Mouse (Mus musculus): Measurements from ENCODE around the gene Aff4.

The Aff4 gene

DNA sequence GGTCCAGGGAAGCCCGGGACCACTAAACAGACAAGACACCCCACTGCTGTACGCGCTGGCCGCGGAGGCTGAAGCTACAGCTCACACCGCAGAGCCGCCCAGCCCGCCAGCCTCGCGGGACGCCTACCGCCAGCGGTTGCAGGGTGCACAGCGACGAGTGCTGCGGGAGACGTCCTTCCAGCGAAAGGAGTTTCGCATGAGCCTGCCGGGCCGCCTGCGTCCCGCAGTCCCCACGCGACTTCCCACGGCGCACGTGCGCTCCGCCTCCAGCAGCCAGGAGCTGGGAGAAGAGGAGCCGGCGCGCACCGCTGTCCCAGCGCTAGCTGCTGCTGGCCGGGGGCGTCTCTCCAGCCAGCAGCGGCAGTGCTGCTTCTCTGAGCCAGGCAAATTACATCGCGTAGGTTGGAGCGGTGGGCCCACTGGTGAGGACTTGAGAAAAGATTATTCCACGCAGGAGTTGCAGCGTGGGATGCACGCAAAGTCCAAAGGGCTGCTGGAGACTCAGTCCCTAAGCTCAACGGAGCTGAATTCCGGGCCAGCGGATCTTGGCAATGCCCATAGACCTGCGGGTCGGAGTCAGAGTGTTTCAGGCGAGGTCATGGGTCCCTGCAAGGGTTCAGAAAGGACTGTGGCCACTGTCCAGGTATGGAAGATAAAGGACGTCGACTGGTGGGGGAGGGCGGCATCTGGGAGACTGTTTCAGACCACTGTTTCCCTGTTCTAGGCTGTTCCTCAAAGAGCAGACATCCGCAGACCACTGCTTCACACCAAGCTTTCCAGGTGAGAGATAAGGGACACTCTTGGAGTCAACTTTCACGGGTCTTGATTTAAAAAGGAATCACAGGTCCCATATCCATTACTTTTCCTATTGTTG lies 113.2 kb downstream of the Aff4 start:
- no peak for DNase-seq

DNA sequence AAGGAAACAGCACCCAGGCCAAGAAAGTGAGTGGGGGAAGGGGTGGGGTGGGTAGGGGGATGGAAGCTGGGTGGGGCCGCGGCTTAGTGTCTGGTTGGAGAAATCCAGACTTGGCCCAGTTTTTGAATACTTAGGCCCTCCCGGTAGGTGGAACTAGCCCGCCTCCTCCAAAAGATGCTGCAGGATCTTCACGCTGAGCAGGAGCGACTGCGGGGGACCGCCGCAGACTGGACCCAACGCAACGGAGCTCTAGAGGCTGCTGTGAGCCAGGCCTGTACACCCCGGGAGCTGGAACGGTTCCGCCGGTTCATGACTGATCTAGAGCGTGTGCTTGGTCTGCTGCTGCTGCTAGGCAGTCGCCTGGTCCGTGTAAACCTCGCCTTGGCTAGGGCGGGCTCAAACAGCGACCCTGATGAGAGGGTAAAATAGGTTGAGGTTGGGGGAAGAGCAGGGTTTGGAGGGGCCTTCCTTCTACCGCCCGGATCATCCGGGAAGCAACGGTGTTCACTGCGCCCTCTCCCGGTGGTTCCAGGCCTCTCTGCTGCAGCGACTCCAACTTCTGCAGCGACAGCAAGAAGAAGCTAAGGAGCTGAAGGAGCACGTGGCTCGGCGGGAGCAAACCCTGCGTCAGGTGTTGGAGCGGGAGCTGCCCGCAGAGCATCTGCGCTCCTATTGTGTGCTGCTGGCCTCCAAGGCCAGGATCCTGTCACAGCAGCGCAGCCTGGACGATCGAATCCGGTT lies 115.8 kb downstream of the Aff4 start:
- no peak for DNase-seq

DNA sequence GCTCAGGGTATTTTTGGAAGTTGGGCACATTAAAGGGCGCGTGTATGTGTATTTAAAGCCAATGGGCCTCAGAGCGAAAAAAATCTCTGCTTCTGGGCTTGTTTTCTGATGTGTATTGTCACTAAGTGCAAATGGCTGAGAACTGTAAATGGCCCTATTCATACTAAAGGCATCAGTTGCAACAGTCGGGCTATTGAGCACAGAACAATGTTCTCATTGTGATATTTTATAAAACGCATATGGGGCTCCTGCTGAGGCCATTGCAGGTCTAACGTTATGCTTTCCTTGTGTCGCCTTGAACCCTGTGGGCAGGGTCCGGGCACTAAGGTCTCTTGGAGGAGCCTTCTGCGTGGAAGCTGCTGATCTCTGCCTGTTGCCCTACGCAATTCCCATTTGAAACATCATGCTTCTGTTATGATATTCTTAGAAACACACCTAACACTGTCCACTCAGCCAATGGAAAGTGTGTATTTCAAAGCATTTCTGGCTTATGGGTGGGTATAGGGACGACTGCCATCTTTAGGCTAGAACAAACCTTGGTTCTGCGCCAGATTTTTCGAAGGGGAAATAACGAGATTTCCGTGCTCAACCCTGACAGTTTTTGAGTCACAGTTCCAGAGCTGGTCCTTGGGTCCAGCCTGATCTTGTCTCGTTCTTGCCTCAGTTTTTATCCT lies 118.8 kb downstream of the Aff4 start:
- DNase-seq = no peak

DNA sequence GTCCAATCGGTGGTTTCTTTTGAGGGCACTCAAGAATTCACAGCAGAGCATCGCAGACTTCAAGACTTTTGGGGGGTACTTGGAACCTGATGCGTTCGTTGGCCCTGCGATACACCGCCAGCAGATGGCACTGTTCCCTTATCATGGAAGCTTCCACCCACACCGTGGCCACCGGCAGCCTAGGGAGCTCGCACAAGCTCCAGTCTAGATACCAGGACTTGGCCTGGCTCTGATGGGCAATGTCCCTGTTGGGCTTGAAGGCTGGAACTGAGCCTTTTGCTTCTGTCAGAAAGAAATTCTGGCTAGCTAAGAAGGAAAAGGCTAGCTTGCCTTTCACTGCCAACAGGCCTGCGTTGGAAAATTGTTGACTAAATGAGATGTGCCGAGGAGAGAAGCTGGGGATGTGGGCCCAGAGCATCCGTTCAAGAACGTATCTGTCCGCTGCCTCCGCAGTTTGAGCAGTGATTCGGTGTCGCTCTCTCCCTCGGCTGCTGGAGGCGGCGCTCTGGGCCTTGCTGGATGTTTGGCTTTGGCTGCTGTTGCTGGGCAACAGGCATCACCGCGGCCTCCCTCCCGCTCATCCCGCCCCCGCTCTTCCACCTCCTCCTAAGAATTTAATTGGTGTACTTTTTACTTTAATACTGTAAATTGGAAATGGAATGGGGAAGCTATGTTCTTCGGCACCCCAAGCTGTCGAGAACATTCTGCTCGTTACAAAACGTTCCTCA lies 119.5 kb downstream of the Aff4 start, which contains the start of gene Gm9837:
Gene Gm9837 (minus strand): TSS at position 512 of the 728 bp plus-strand sequence.
- DNase-seq = peak; percentile 51 to 53

Measured in thymus, adult 18-20 months (tissue).